Mouse (Mus musculus): ENCODE results near the gene Supt4a.

GRCm38 (mm10) chr11:87744964-87745363 lies 7.6 kb downstream of the Supt4a start:
- TF ChIP-seq CTCF (IDR thresholded peaks at IDR 0.05), result no peak
- no peak for TF ChIP-seq EP300 (IDR thresholded peaks at IDR 0.05)
